Mouse (Mus musculus) spleen, postnatal 4 days (tissue): ENCODE results near the gene Styk1.
"Not testable (repeated sequence)": the region's sequence is repeated elsewhere in the genome, so short reads cannot be mapped to it uniquely, and the experiment has no call there.

ENCODE experiments used
- DNase-seq, 2 experiments: peaks; one replicate each; pipeline ENCODE4 v3.0.0; 2022; ENCODE audit warnings: low spot score in 2 of 2

Styk1 gene

DNA sequence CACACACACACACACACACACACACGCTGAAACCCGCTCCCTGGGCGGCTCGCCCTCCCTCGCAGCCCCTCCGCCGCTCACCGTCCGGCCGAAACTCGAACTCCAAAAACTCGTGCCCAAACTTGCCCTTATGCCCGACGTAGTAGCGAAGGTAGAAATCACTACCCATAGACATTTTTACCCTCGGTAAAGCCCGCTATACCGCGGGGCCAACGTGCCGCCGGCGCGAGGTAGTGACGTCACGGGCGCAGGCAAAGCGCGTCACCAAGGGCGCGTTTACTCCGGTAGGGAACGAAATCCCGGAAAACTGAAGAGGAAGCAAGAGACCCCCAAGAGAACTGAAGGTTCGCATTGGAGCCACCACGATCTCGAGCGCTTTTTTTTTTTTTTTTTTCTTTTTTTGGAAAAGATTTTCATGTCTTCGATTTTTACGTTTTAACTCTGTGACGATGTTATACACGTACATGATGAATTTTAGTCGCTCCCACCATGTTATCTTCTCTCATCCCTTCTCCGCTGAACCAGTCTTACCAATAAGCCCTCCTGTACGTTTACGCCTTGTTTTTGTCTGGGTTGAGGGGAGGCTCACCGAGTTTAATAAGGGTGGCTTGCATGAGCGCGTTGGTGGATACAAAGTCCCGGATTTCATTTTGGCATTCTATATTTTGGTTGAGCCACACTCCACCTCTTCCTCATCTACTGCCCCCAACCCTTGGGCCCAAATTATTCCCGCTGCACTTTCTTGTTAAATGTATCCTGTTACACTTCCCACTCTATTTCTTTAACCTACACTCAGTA lies 60.2 kb downstream of the Styk1 start, which contains the start of gene Magohb:
Gene Magohb, minus strand, starts transcription at position 254 of the 798 bp plus-strand sequence.
- peak; percentile 86 to 96 for DNase-seq

DNA sequence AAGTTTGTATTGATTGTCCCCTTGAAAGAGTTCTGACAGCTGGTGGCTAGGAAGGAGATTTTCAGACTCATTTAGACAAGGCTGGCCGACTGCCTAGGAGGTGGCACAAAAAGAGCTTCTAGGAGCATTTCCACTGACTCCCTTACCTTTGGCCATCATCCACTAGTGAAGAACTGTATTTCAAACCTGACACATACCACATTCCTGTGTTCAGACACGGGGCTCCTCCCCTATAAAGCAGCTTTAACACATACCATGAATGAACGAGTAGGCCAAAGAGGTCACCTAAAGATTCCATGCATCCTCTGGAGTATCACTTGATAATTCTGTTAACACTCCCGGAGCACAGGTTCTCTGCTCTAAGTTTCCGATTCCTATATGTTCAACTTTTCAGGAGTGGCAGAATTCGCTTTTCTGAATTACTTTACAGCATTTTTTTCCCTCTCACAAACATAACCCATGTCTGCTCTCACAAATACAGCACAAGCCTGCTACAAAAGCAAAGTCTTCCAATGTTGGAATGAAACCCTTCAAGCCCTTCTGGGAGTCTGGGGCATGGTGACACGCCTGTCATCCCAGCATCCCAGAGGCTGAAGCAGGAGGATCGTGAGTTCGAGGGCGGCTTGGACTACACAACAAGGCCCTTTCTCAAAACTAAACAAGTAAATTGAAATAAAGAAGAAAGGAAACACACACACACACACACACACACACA lies 61.0 kb downstream of the Styk1 start:
- DNase-seq: no peak

DNA sequence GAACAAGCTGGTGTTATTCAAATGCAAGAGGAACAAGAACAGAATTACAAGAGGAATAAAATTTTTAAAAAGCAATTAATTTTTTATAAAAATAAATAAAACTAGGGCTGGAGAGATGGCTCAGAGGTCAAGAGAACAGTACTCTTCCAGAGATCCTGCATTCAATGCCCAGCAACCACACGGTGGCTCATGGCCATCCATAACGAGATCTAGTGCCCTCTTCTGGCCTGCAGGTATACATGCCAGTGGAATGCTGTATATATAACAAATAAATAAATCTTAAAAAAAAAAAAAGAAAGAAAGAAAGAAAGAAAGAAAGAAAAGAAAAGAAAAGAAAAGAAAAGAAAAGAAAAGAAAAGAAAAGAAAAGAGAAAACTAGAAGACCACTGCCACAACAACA lies 63.0 kb downstream of the Styk1 start:
- no peak for DNase-seq

DNA sequence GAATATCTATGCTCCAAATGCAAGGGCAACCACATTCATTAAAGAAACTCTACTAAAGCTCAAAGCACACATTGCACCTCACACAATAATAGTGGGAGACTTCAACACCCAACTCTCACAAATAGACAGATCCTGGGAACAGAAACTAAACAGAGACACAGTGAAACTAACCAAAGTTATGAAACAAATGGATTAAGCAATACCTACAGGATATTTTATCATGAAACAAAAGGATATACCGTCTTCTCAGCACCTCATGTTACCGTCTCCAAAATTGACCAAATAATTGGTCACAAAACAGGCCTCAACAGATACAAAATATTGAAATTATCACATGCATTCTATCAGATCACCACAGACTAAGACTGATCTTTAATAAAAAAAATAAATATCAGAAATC lies 75.2 kb downstream of the Styk1 start:
- not testable (repeated sequence) for DNase-seq

DNA sequence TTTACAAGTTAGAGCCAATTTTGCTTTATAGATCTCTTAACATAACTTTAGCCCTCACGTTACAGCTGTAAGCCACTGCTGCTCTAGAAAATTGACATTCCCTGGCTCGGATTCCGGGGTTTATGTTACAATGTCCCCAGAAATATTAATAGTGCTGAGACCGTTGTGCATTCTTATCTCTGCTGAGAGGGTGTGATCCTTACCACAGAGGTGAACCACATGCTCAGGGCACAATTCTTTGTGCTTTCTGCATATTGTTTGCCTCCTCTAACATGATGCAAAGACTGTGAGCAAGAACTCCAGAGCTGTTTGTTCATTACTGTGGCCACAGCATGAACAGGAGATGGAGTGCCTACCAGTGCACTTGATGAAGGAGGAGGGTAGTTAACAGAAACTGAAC lies 76.7 kb downstream of the Styk1 start:
- no peak for DNase-seq

DNA sequence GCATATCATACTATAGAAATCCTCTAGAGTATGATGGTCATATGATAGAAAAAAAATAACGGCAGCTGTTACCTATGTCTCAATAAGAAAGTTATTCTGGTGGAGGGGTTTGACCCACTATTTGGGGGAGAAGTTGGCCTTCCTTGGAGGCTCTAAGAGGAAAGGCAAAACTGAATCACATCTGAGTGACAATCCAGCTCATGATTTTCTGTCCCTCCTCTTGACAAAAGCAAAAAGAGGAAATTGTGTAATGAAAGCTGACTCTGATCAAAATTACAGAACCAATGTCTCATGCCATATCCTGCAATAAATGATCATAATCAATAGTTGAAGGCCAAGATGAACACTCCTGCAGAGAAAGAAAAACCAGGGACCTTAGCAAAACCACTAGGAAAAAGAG lies 81.1 kb downstream of the Styk1 start:
- DNase-seq: no peak

DNA sequence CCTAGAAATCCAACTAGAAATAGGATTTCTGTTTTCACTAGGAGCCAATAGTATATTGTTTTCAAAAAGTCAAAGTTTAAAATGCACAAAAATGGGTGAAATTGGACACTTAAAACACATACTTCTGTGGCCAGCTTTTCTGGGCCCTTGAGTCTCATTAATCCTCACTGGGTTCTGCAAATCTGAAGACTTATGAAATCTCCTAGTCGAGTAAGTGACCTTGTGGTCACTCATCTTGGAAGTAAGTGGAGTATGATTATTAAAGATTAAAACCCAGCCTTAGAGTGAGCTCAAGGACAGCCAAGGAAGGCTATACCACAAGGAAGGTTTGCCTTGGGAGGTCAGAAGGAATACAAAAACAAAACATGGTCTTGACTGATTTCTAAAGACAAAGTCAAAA lies 83.1 kb downstream of the Styk1 start:
- DNase-seq: no peak

DNA sequence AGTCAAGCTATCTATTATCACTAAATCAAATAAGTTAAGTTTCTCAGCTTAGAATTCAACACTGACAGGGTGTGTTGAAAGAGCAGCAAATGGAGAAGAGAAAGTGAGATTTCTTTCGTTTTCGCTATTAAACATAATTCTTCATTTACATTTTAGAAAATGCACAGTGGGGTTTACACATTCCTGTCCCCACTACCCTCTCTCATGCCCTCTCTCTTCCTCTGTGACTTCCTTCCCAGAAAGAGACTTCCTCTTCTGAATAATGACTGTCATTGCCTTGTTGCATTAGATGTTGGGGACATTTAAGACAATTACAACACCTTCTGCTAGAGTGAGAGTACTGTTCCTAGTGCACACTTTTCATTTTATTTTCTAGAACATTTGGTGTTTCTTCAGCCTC lies 83.8 kb downstream of the Styk1 start:
- no peak for DNase-seq

DNA sequence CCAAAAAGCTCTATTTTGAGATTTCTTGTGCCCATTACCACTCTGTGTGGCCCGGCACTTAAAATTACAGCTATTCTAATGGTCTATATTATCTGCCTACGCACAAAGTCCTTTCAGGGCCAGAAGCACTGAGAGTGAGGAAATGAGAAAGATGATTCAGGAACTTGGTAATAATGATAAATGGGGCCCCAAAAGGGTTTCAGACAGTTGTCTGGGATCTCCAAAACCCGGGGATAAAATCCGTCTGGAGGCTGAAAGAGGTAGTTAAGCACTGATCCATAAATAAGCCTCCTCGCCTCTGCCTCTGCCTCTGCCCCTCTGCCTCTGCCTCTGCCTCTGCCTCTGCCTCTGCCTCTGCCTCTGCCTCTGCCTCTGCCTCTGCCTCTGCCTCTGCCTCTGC lies 89.2 kb downstream of the Styk1 start:
- no peak for DNase-seq

DNA sequence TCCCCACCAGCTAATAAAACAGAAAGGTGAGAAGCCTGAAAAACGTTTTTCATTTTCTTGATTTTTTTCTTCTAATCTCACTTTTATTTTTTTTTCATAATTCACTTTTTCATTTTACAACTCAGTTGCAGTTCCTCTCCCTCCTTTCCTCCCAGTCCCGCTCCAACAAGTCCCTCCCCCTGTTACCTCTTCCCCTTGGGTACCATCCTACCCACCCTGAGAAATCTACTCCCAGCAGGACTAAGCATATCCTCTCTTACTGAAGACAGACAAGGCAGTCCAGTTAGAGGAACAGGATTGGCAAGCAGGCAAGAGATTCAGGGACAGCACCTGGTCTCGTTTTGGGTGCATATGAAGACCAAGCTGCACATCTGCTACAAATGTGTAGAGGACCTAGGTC lies 90.6 kb downstream of the Styk1 start:
- DNase-seq: no peak

DNA sequence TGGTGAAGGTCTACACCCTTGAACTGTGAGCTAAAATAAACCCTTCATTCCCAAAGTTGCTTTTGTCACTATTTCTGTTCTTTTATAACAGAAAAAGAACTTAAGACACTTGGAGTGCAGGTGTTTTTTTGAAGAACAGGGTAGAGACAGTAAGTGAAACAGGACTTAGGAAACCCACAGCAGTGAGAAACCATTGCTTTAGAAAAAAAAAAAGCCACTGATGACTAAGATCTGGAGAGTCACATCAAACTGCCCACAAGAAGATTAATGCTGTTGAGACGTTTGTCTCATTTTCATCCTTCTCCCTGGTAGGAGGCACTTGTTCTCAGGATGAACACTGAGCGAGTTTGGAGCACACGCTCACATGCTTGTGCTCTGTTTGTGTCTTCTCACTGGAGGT lies 91.4 kb downstream of the Styk1 start:
- no peak for DNase-seq
